Mouse (Mus musculus) thymus, postnatal 25 days (tissue): ENCODE data around the gene Tinf2.
A peak's percentile ranks its signal among the peaks of the same experiment; 100 is the strongest.

Experiments used
- DNase-seq: peaks from one replicate; pipeline ENCODE4 v3.0.0; 2022

Tinf2 gene

GRCm38 (mm10) chr14:55681160-55682117, at the start of gene Tinf2:
Gene Tinf2, minus strand, starts transcription at chr14:55681820.
- DNase-seq: peak; percentile 94

- DNase-seq: no peak
Observed at GRCm38 (mm10) chr14:55730531-55731032, 49.0 kb upstream of the Tinf2 start.

- no peak for DNase-seq
Observed at GRCm38 (mm10) chr14:55730116-55730515, 48.5 kb upstream of the Tinf2 start.

GRCm38 (mm10) chr14:55727889-55728685, 46.5 kb upstream of the Tinf2 start:
- DNase-seq: no peak

- no peak for DNase-seq
Observed at GRCm38 (mm10) chr14:55726261-55726660, 44.6 kb upstream of the Tinf2 start.

- peak; percentile 79 for DNase-seq
Observed at GRCm38 (mm10) chr14:55724411-55724871, 42.8 kb upstream of the Tinf2 start.

- no peak for DNase-seq
Observed at GRCm38 (mm10) chr14:55723433-55723832, 41.8 kb upstream of the Tinf2 start.

- no peak for DNase-seq
Observed at GRCm38 (mm10) chr14:55722438-55722945, 40.9 kb upstream of the Tinf2 start.

GRCm38 (mm10) chr14:55721700-55722437, 40.2 kb upstream of the Tinf2 start, which contains the start of gene Rabggta:
Gene Rabggta, minus strand, starts transcription at chr14:55722263.
- peak; percentile 95 for DNase-seq

GRCm38 (mm10) chr14:55721076-55721475, 39.5 kb upstream of the Tinf2 start:
- no peak for DNase-seq

GRCm38 (mm10) chr14:55720666-55721065, 39.0 kb upstream of the Tinf2 start:
- DNase-seq: no peak

- no peak for DNase-seq
Observed at GRCm38 (mm10) chr14:55719737-55720136, 38.1 kb upstream of the Tinf2 start.

- DNase-seq: no peak
Observed at GRCm38 (mm10) chr14:55716884-55717283, 35.3 kb upstream of the Tinf2 start.

- no peak for DNase-seq
Observed at GRCm38 (mm10) chr14:55716271-55716670, 34.7 kb upstream of the Tinf2 start.

- DNase-seq: no peak
Observed at GRCm38 (mm10) chr14:55714893-55715292, 33.3 kb upstream of the Tinf2 start.

- DNase-seq: no peak
Observed at GRCm38 (mm10) chr14:55713729-55714122, 32.1 kb upstream of the Tinf2 start, which contains the start of gene Tgm1. Gene Tgm1, minus strand, starts transcription at chr14:55713926.

- no peak for DNase-seq
Observed at GRCm38 (mm10) chr14:55713007-55713728, 31.5 kb upstream of the Tinf2 start.

GRCm38 (mm10) chr14:55711786-55712185, 30.2 kb upstream of the Tinf2 start:
- no peak for DNase-seq

GRCm38 (mm10) chr14:55709509-55709908, 27.9 kb upstream of the Tinf2 start:
- DNase-seq: no peak

- no peak for DNase-seq
Observed at GRCm38 (mm10) chr14:55707397-55707796, 25.8 kb upstream of the Tinf2 start.

GRCm38 (mm10) chr14:55706051-55706600, 24.5 kb upstream of the Tinf2 start:
- no peak for DNase-seq
